Mouse (Mus musculus) liver, embryonic 14.5 days (tissue): ENCODE results near the gene Fuom. TPM values are rescaled to one million over a fixed set of nuclear protein-coding genes. Genes with fewer than 3 reads are reported as not detected.

Source experiments
- ATAC-seq: fragments of 200-750 bp; cut with Nextera tagmentation; 2 replicates; pipeline ENCODE4 v1.8.0; 2017; ENCODE audit warnings: moderate number of reproducible peaks, mild to moderate bottlenecking, moderate library complexity; ENCODE audit not compliant: insufficient read depth
- DNase-seq, 3 experiments: peaks; one replicate each; pipeline ENCODE4 v3.0.0-alpha.2; 2012 to 2013; ENCODE audit warnings: low read depth in 3 of 3, low spot score in 3 of 3
- H3K27ac ChIP-seq: fragments of 300-500 bp; sonication (generic); 2 replicates; pipeline ENCODE4 v1.5.1; 2014; ENCODE audit warnings: moderate library complexity, mild to moderate bottlenecking, control low read depth, inconsistent platforms
- H3K27me3 ChIP-seq: fragments of 300-500 bp; sonication (generic); 2 replicates; pipeline ENCODE4 v1.6.1; 2014; ENCODE audit warnings: mild to moderate bottlenecking, low read length, moderate library complexity; ENCODE audit not compliant: control insufficient read depth, insufficient read depth
- H3K36me3 ChIP-seq: fragments of 300-500 bp; sonication (generic); replicated peaks from 2 replicates; pipeline ENCODE4 v1.6.1; 2014; ENCODE audit warnings: low read depth; ENCODE audit not compliant: control insufficient read depth, insufficient read depth
- H3K4me1 ChIP-seq, 2 experiments: fragments of 200-500 bp in 1 of 2; fragments of 300-500 bp in 1 of 2; sonication (generic) in 1 of 2; replicated peaks; 2 replicates each; pipeline ENCODE4 v1.6.1; 2012 to 2014; ENCODE audit warnings: antibody characterized with exemption in 1 of 2, inconsistent platforms in 1 of 2, low read length in 1 of 2; ENCODE audit not compliant: control insufficient read depth in 2 of 2, insufficient read depth in 2 of 2
- H3K4me2 ChIP-seq: fragments of 300-500 bp; sonication (generic); 2 replicates; pipeline ENCODE4 v1.6.1; 2014; ENCODE audit warnings: low read depth, mild to moderate bottlenecking, control low read depth, moderate library complexity
- H3K4me3 ChIP-seq, 2 experiments: fragments of 200-500 bp in 1 of 2; fragments of 300-500 bp in 1 of 2; sonication (generic) in 1 of 2; 2 replicates each; pipeline ENCODE4 v1.5.1; 2012 to 2014; ENCODE audit warnings: low read depth in 2 of 2, low read length in 2 of 2, mild to moderate bottlenecking in 2 of 2, control low read depth in 1 of 2, inconsistent platforms in 1 of 2, moderate library complexity in 1 of 2; ENCODE audit not compliant: insufficient read depth in 1 of 2
- H3K9ac ChIP-seq: fragments of 300-500 bp; sonication (generic); replicated peaks from 2 replicates; pipeline ENCODE4 v1.6.1; 2014; ENCODE audit warnings: mild to moderate bottlenecking, control low read depth, moderate library complexity
- H3K9me3 ChIP-seq: fragments of 300-500 bp; sonication (generic); 2 replicates; pipeline ENCODE4 v1.6.1; 2016; ENCODE audit warnings: low read length, mixed read lengths; ENCODE audit not compliant: control insufficient read depth
- CTCF ChIP-seq: IDR thresholded peaks from 2 replicates; pipeline ENCODE4 v1.5.1; 2016; ENCODE audit warnings: antibody characterized with exemption, low read depth, control low read depth
- EP300 ChIP-seq: IDR thresholded peaks from 2 replicates; pipeline ENCODE4 v1.6.1; 2016; ENCODE audit warnings: antibody characterized with exemption, low read depth
- WGBS: fragments of 180-500 bp; shearing (Covaris S2); extraction: QIAGEN DNeasy Blood & Tissue Kit; methylation state at CpG from one replicate; pipeline ENCODE4 v1.1.7; 2014; ENCODE audit not compliant: insufficient replicate concordance; 5-methylcytosine and 5-hydroxymethylcytosine counted together
- polyA plus RNA-seq, 2 experiments: library from polyadenylated mRNA; depleted of rRNA in 1 of 2; stranded (reverse) in 1 of 2; unstranded in 1 of 2; fragments of >200 nt; fragmentation: Nextera tagmentation in 1 of 2; extraction: Ambion mirVana in 1 of 2; gene quantifications; 2 replicates each; pipeline versions ENCODE4 v1.2.1 to v1.2.3; 2012 to 2014

Gene Fuom
- polyA plus RNA-seq, 2 experiments = 6.7 to 7.7 TPM

- H3K4me2 ChIP-seq = no peak overlapping the region
- no peak overlapping the region for H3K4me3 ChIP-seq
- ATAC-seq = no peak
- TF ChIP-seq CTCF = peak; percentile 85
- TF ChIP-seq EP300 = no peak
- peak; percentile 32 to 46 (median 39) for DNase-seq
- H3K9ac ChIP-seq = no peak overlapping the region
- no peak overlapping the region for H3K27ac ChIP-seq
- no peaks in the 10 kb centered on the region for H3K36me3 ChIP-seq
- no peaks in the 10 kb centered on the region for H3K9me3 ChIP-seq
- peaks cover 48% of the 10 kb centered on the region for H3K27me3 ChIP-seq
- WGBS = 20% methylated on average over 7 of the region's 7 CpGs
- H3K4me1 ChIP-seq = no peaks in the 10 kb centered on the region
These were observed 39.1 kb downstream of the Fuom start for GRCm38 (mm10) chr7:140063092-140063491.

- Histone ChIP-seq H3K36me3 (no peaks in the 10 kb centered on the region), H3K27ac (no peak overlapping the region), H3K27me3 (peaks cover 56% of the 10 kb centered on the region), H3K4me3 (no peak overlapping the region), H3K4me1 (no peaks in the 10 kb centered on the region), H3K9ac (no peak overlapping the region), H3K9me3 (no peaks in the 10 kb centered on the region), H3K4me2 (no peak overlapping the region)
- WGBS = 14% methylated on average over 11 of the region's 11 CpGs
- no peak for ATAC-seq
- peak; percentile 33; the same call in 1 of the 2 replicates for TF ChIP-seq CTCF
- TF ChIP-seq EP300 = no peak
- no peak for DNase-seq
These were observed 39.9 kb downstream of the Fuom start for GRCm38 (mm10) chr7:140062307-140062706.

GRCm38 (mm10) chr7:140061832-140062130, 40.5 kb downstream of the Fuom start:
- DNase-seq (no peak), ATAC-seq (no peak)
- Histone ChIP-seq H3K4me3 (no peak overlapping the region), H3K4me2 (no peak overlapping the region), H3K9ac (no peak overlapping the region), H3K27me3 (peaks cover 61% of the 10 kb centered on the region), H3K9me3 (no peaks in the 10 kb centered on the region), H3K36me3 (no peaks in the 10 kb centered on the region), H3K4me1 (no peaks in the 10 kb centered on the region), H3K27ac (no peak overlapping the region)
- no peak for TF ChIP-seq EP300
- no peak for TF ChIP-seq CTCF
- 6% methylated on average over 6 of the region's 6 CpGs for WGBS

- H3K27ac ChIP-seq = no peak overlapping the region
- ATAC-seq (no peak), DNase-seq (no peak)
- no peak overlapping the region for H3K9ac ChIP-seq
- no peak for TF ChIP-seq CTCF
- no peak for TF ChIP-seq EP300
- WGBS = 3% methylated on average over 47 of the region's 47 CpGs
- H3K36me3 ChIP-seq = no peaks in the 10 kb centered on the region
- H3K27me3 ChIP-seq = peaks cover 67% of the 10 kb centered on the region
- no peak overlapping the region for H3K4me3 ChIP-seq
- H3K9me3 ChIP-seq = no peaks in the 10 kb centered on the region
- H3K4me1 ChIP-seq = no peaks in the 10 kb centered on the region
- H3K4me2 ChIP-seq = no peak overlapping the region; the same call in 1 of the 2 replicates
These were observed 41.1 kb downstream of the Fuom start for GRCm38 (mm10) chr7:140060936-140061831.

- Histone ChIP-seq H3K27ac (no peak overlapping the region), H3K4me2 (no peak overlapping the region), H3K9ac (no peak overlapping the region), H3K36me3 (no peaks in the 10 kb centered on the region), H3K27me3 (peaks cover 69% of the 10 kb centered on the region), H3K4me3 (no peak overlapping the region), H3K9me3 (no peaks in the 10 kb centered on the region), H3K4me1 (no peaks in the 10 kb centered on the region)
- TF ChIP-seq CTCF (no peak), EP300 (no peak)
- DNase-seq = no peak
- ATAC-seq = no peak
- 17% methylated on average over 4 of the region's 4 CpGs for WGBS
These were observed 42.6 kb downstream of the Fuom start for GRCm38 (mm10) chr7:140059601-140060000.
